Mouse (Mus musculus): ENCODE data around the gene Celf3. TPM values are rescaled to one million over a fixed set of nuclear protein-coding genes. Genes with fewer than 3 reads are reported as not detected.
A peak's percentile ranks its signal among the peaks of the same experiment; 100 is the strongest.

Celf3 gene
- polyA plus RNA-seq, 1 experiment, result 0.07 TPM

DNA sequence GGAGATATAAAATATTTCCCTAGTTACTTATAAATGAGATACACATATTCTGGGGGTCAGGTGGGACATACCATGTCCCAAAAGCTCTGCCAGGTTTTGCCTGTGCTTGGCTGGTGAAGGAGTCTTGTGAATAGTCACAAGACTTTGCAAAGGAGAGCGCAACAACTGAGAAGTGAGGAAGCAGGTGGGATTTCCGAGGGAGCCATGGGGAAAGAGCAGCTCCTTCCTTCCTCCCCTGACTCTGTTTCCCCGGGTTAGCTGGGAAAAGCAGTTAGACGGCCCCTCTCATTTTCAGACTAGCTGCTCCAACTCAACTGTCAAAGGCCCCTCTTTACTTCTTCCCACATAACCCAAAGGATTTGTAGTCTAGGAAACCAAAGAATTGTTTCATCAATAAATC, 19.1 kb downstream of the Celf3 start:
- no peaks in the 10 kb centered on the region for H3K79me2 ChIP-seq (ENCODE audit: control insufficient read depth, insufficient read depth)
- no peaks in the 10 kb centered on the region for H3K79me3 ChIP-seq (ENCODE audit: low read depth)
- TF ChIP-seq CTCF (IDR thresholded peaks at IDR 0.05; ENCODE audit: control insufficient read depth, insufficient read depth, insufficient read length) (no peak), MYOG (IDR thresholded peaks at IDR 0.05; ENCODE audit: control insufficient read depth, extremely low read depth, insufficient read length) (no peak), MAX (IDR thresholded peaks at IDR 0.05) (no peak), MYOD1 (IDR thresholded peaks at IDR 0.05; ENCODE audit: control insufficient read depth, insufficient read length, low read depth) (no peak), CEBPB (IDR thresholded peaks at IDR 0.05; ENCODE audit: low read depth) (no peak), USF1 (IDR thresholded peaks at IDR 0.05; ENCODE audit: low read depth) (no peak), FOSL1 (IDR thresholded peaks at IDR 0.05; ENCODE audit: insufficient read depth, low read length, poor library complexity, severe bottlenecking) (no peak)
- H3K36me3 ChIP-seq (ENCODE audit: control insufficient read depth, insufficient read depth), result peaks cover 34% of the 10 kb centered on the region
- no peaks in the 10 kb centered on the region for H3K27me3 ChIP-seq (ENCODE audit: control insufficient read depth, insufficient read depth, insufficient read length)
- H3ac ChIP-seq (ENCODE audit: control insufficient read depth, insufficient read length, low read depth), result no peak overlapping the region
- no peak overlapping the region for H3K4me3 ChIP-seq (ENCODE audit: insufficient read depth, poor library complexity, severe bottlenecking)

DNA sequence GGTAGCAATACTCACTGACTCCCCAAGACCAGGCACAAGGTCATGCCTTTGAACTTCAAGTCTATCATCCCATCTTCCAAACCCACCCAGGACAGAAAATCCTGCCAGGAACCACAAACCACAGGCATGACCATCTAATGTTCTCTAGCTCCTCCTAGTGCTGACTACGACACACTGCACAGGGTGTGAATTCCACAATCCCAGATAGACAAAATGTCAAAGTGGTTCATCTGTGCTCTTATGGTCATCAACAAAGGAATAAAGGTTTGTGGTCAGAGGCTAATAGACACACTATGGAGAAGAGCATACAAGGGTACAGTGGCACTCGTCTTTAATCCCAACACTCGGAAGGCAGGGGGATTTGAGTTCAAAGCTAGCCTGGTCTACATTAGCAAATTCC, 24.1 kb downstream of the Celf3 start:
- Histone ChIP-seq H3K79me2 (ENCODE audit: control insufficient read depth, insufficient read depth) (no peaks in the 10 kb centered on the region), H3K4me3 (ENCODE audit: insufficient read depth, poor library complexity, severe bottlenecking) (no peak overlapping the region), H3K79me3 (ENCODE audit: low read depth) (no peaks in the 10 kb centered on the region), H3ac (ENCODE audit: control insufficient read depth, insufficient read length, low read depth) (no peak overlapping the region), H3K36me3 (ENCODE audit: control insufficient read depth, insufficient read depth) (peaks cover 36% of the 10 kb centered on the region), H3K27me3 (ENCODE audit: control insufficient read depth, insufficient read depth, insufficient read length) (no peaks in the 10 kb centered on the region)
- no peak for TF ChIP-seq CEBPB (IDR thresholded peaks at IDR 0.05; ENCODE audit: low read depth)
- TF ChIP-seq MAX (IDR thresholded peaks at IDR 0.05), result no peak
- no peak for TF ChIP-seq USF1 (IDR thresholded peaks at IDR 0.05; ENCODE audit: low read depth)
- no peak for TF ChIP-seq FOSL1 (IDR thresholded peaks at IDR 0.05; ENCODE audit: insufficient read depth, low read length, poor library complexity, severe bottlenecking)
- peak; percentile 45 for TF ChIP-seq CTCF (IDR thresholded peaks at IDR 0.05; ENCODE audit: control insufficient read depth, insufficient read depth, insufficient read length)

DNA sequence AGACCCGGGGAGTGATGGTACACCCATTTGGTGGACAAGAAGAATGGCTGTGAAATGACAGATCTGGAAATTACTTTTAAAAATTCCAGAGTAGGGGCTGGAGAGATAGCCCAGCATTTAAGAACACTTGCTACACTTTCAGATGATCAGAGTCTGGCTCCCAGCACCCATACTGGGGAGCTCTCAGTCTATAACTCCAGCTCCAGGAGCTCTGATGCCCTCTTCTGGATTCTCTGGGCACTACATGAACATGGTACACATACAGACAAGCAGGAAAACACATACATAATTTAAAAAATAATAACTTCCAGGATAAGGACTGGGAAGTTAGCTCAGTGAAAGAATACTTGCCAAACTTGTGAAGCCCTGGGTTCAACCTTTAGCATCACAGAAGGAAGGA, 28.6 kb downstream of the Celf3 start:
- Histone ChIP-seq H3K36me3 (ENCODE audit: control insufficient read depth, insufficient read depth) (peaks cover 42% of the 10 kb centered on the region), H3K27me3 (ENCODE audit: control insufficient read depth, insufficient read depth, insufficient read length) (no peaks in the 10 kb centered on the region), H3ac (ENCODE audit: control insufficient read depth, insufficient read length, low read depth) (no peak overlapping the region), H3K79me3 (ENCODE audit: low read depth) (no peaks in the 10 kb centered on the region), H3K79me2 (ENCODE audit: control insufficient read depth, insufficient read depth) (no peaks in the 10 kb centered on the region), H3K4me3 (ENCODE audit: insufficient read depth, poor library complexity, severe bottlenecking) (no peak overlapping the region)
- TF ChIP-seq MAX (IDR thresholded peaks at IDR 0.05), result no peak
- no peak for TF ChIP-seq FOSL1 (IDR thresholded peaks at IDR 0.05; ENCODE audit: insufficient read depth, low read length, poor library complexity, severe bottlenecking)
- TF ChIP-seq USF1 (IDR thresholded peaks at IDR 0.05; ENCODE audit: low read depth), result no peak
- no peak for TF ChIP-seq CEBPB (IDR thresholded peaks at IDR 0.05; ENCODE audit: low read depth)
- no peak for TF ChIP-seq MYOG (IDR thresholded peaks at IDR 0.05; ENCODE audit: control insufficient read depth, extremely low read depth, insufficient read length)
- no peak for TF ChIP-seq CTCF (IDR thresholded peaks at IDR 0.05; ENCODE audit: control insufficient read depth, insufficient read depth, insufficient read length)
- TF ChIP-seq MYOD1 (IDR thresholded peaks at IDR 0.05; ENCODE audit: control insufficient read depth, insufficient read length, low read depth), result no peak

DNA sequence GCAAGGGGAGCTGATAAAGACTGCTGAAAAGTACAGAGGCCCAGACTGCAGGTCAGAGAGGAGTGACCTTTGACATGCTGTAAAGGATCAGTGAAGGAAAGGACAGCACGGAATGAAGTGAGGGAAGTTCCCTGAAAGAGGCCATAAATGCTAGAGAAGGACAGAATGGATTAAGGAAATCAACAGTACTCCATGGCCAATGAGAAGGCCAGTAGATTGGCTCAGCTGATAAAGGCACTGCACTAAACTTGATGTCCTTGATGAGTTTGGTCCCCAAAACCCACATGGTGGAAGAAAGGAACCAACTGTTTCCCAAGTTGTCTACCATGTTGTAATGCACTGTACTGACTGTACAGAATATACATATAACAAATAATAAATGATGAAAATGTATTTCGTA, 48.6 kb downstream of the Celf3 start:
- TF ChIP-seq MYOG (IDR thresholded peaks at IDR 0.05; ENCODE audit: control insufficient read depth, extremely low read depth, insufficient read length) (no peak), USF1 (IDR thresholded peaks at IDR 0.05; ENCODE audit: low read depth) (no peak), CTCF (IDR thresholded peaks at IDR 0.05; ENCODE audit: control insufficient read depth, insufficient read depth, insufficient read length) (no peak), FOSL1 (IDR thresholded peaks at IDR 0.05; ENCODE audit: insufficient read depth, low read length, poor library complexity, severe bottlenecking) (no peak), CEBPB (IDR thresholded peaks at IDR 0.05; ENCODE audit: low read depth) (no peak), MYOD1 (IDR thresholded peaks at IDR 0.05; ENCODE audit: control insufficient read depth, insufficient read length, low read depth) (no peak), MAX (IDR thresholded peaks at IDR 0.05) (no peak)
- Histone ChIP-seq H3ac (ENCODE audit: control insufficient read depth, insufficient read length, low read depth) (no peak overlapping the region), H3K79me2 (ENCODE audit: control insufficient read depth, insufficient read depth) (no peaks in the 10 kb centered on the region), H3K27me3 (ENCODE audit: control insufficient read depth, insufficient read depth, insufficient read length) (no peaks in the 10 kb centered on the region), H3K4me3 (ENCODE audit: insufficient read depth, poor library complexity, severe bottlenecking) (no peak overlapping the region), H3K36me3 (ENCODE audit: control insufficient read depth, insufficient read depth) (peaks cover 57% of the 10 kb centered on the region), H3K79me3 (ENCODE audit: low read depth) (no peaks in the 10 kb centered on the region)

DNA sequence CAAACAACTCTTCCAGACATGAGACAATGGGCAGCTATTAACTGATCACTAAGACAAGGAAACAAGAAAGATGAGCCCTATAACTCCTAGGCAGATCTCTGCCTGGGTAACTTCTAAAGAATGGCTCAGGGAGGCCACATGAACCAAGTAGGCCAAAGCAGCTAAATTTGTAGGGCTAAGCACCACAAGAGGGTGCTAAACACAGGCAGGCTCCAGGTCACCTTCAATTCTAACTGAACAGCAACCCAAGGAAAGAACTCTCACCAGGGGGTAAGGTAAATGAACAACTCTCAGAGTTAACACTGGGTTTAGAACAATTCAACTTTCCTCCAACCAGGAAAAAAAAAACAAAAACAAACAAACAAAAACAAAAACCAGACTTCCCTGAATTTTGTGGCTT, 55.9 kb downstream of the Celf3 start:
- H3K4me3 ChIP-seq (ENCODE audit: insufficient read depth, poor library complexity, severe bottlenecking), result no peak overlapping the region
- H3K79me3 ChIP-seq (ENCODE audit: low read depth), result peaks cover 5% of the 10 kb centered on the region
- H3K36me3 ChIP-seq (ENCODE audit: control insufficient read depth, insufficient read depth), result peaks cover 25% of the 10 kb centered on the region
- no peaks in the 10 kb centered on the region for H3K27me3 ChIP-seq (ENCODE audit: control insufficient read depth, insufficient read depth, insufficient read length)
- TF ChIP-seq FOSL1 (IDR thresholded peaks at IDR 0.05; ENCODE audit: insufficient read depth, low read length, poor library complexity, severe bottlenecking) (no peak), MYOD1 (IDR thresholded peaks at IDR 0.05; ENCODE audit: control insufficient read depth, insufficient read length, low read depth) (no peak), CEBPB (IDR thresholded peaks at IDR 0.05; ENCODE audit: low read depth) (no peak), MAX (IDR thresholded peaks at IDR 0.05) (no peak), MYOG (IDR thresholded peaks at IDR 0.05; ENCODE audit: control insufficient read depth, extremely low read depth, insufficient read length) (no peak), CTCF (IDR thresholded peaks at IDR 0.05; ENCODE audit: control insufficient read depth, insufficient read depth, insufficient read length) (no peak), USF1 (IDR thresholded peaks at IDR 0.05; ENCODE audit: low read depth) (no peak)
- H3ac ChIP-seq (ENCODE audit: control insufficient read depth, insufficient read length, low read depth), result no peak overlapping the region
- H3K79me2 ChIP-seq (ENCODE audit: control insufficient read depth, insufficient read depth), result peaks cover 26% of the 10 kb centered on the region

DNA sequence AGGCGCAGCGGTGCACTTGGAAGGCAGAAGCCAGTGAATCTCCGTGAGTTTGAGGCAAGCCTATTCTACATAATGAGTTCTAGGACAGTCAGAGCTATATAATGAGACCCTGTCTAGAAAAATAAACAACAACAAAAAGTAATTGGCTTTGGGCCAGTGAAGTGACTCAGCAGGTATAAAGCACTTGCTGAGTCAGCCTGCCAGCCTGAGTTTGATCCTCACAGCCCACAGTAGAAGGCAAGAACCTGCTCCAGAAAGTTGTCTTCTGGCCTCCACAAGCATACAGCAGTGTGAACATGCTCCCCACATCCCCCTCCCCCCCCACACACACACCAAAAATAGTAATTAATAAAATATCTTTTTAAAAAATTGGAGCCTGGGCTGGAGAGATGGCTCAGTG, 59.1 kb downstream of the Celf3 start:
- Histone ChIP-seq H3K79me2 (ENCODE audit: control insufficient read depth, insufficient read depth) (peaks cover 40% of the 10 kb centered on the region), H3K27me3 (ENCODE audit: control insufficient read depth, insufficient read depth, insufficient read length) (no peaks in the 10 kb centered on the region), H3K4me3 (ENCODE audit: insufficient read depth, poor library complexity, severe bottlenecking) (no peak overlapping the region), H3K79me3 (ENCODE audit: low read depth) (peaks cover 15% of the 10 kb centered on the region), H3K36me3 (ENCODE audit: control insufficient read depth, insufficient read depth) (peaks cover 19% of the 10 kb centered on the region), H3ac (ENCODE audit: control insufficient read depth, insufficient read length, low read depth) (no peak overlapping the region)
- TF ChIP-seq MYOG (IDR thresholded peaks at IDR 0.05; ENCODE audit: control insufficient read depth, extremely low read depth, insufficient read length) (no peak), FOSL1 (IDR thresholded peaks at IDR 0.05; ENCODE audit: insufficient read depth, low read length, poor library complexity, severe bottlenecking) (peak; percentile 58)

Other genes with a start within 250 kb of the Celf3 start
- 0.07 TPM for gene Gm4778, start 214.3 kb upstream of the Celf3 start, polyA plus RNA-seq (2012; fragmentation: generic; extraction: Trizol)
- gene Them4, start 168.2 kb upstream of the Celf3 start, polyA plus RNA-seq (2012; fragmentation: generic; extraction: Trizol), result 2.1 TPM
- gene Them5, start 136.2 kb upstream of the Celf3 start, polyA plus RNA-seq (2012; fragmentation: generic; extraction: Trizol), result not detected
- gene C2cd4d, start 115.9 kb upstream of the Celf3 start, polyA plus RNA-seq (2012; fragmentation: generic; extraction: Trizol), result not detected
- gene Rorc, start 105.5 kb upstream of the Celf3 start, polyA plus RNA-seq (2012; fragmentation: generic; extraction: Trizol), result 0.05 TPM
- gene Lingo4, start 79.8 kb upstream of the Celf3 start, polyA plus RNA-seq (2012; fragmentation: generic; extraction: Trizol), result 0.01 TPM
- 7.5 TPM for gene Tdrkh, start 65.0 kb upstream of the Celf3 start, polyA plus RNA-seq (2012; fragmentation: generic; extraction: Trizol)
- gene Mrpl9, start 35.0 kb upstream of the Celf3 start, polyA plus RNA-seq (2012; fragmentation: generic; extraction: Trizol), result 81.6 TPM
- 0.08 TPM for gene Oaz3, start 34.4 kb upstream of the Celf3 start, polyA plus RNA-seq (2012; fragmentation: generic; extraction: Trizol)
- gene Riiad1, start 2.0 kb downstream of the Celf3 start, polyA plus RNA-seq (2012; fragmentation: generic; extraction: Trizol), result 0.27 TPM
- 14.9 TPM for gene Snx27, start 104.4 kb downstream of the Celf3 start, polyA plus RNA-seq (2012; fragmentation: generic; extraction: Trizol)
- gene Gm10972, start 164.8 kb downstream of the Celf3 start, polyA plus RNA-seq (2012; fragmentation: generic; extraction: Trizol), result not detected
- 2.8 TPM for gene Tuft1, start 180.6 kb downstream of the Celf3 start, polyA plus RNA-seq (2012; fragmentation: generic; extraction: Trizol)
- not detected for gene Selenbp2, start 215.3 kb downstream of the Celf3 start, polyA plus RNA-seq (2012; fragmentation: generic; extraction: Trizol)

Measured in C2C12 (cell line).